Mouse (Mus musculus) forebrain, embryonic 14.5 days (tissue): ENCODE results near the gene Syne1. TPM values are rescaled to one million over a fixed set of nuclear protein-coding genes. Genes with fewer than 3 reads are reported as not detected.

Experiments
- ATAC-seq: fragments of 200-750 bp; cut with Nextera tagmentation; 2 replicates; pipeline ENCODE4 v1.8.0; 2017; ENCODE audit warnings: mild to moderate bottlenecking, moderate library complexity
- DNase-seq: peaks from one replicate; pipeline ENCODE4 v3.0.0-alpha.2; 2015; ENCODE audit warnings: low spot score
- H3K27ac ChIP-seq: fragments of 300-500 bp; sonication (generic); 2 replicates; pipeline ENCODE4 v1.5.1; 2014; ENCODE audit warnings: low read depth, mild to moderate bottlenecking, control low read depth, low read length, moderate library complexity
- H3K27me3 ChIP-seq: fragments of 300-500 bp; sonication (generic); replicated peaks from 2 replicates; pipeline ENCODE4 v1.6.1; 2014; ENCODE audit warnings: low read length, control low read depth, mixed read lengths; ENCODE audit not compliant: control insufficient read depth, insufficient read depth
- H3K36me3 ChIP-seq: fragments of 300-500 bp; sonication (generic); 2 replicates; pipeline ENCODE4 v1.6.1; 2014; ENCODE audit warnings: low read length, control low read depth; ENCODE audit not compliant: control insufficient read depth, insufficient read depth
- H3K4me1 ChIP-seq: fragments of 300-500 bp; sonication (generic); 2 replicates; pipeline ENCODE4 v1.6.1; 2014; ENCODE audit warnings: antibody characterized with exemption, low read length, control low read depth; ENCODE audit not compliant: control insufficient read depth, insufficient read depth
- H3K4me2 ChIP-seq: fragments of 300-500 bp; sonication (generic); 2 replicates; pipeline ENCODE4 v1.6.1; 2014; ENCODE audit warnings: mild to moderate bottlenecking, control low read depth, low read length
- H3K4me3 ChIP-seq: fragments of 300-500 bp; sonication (generic); 2 replicates; pipeline ENCODE4 v1.5.1; 2014; ENCODE audit warnings: low read depth, low read length, control low read depth
- H3K9ac ChIP-seq: fragments of 300-500 bp; sonication (generic); 2 replicates; pipeline ENCODE4 v1.6.1; 2014; ENCODE audit warnings: mild to moderate bottlenecking, low read length, control low read depth, moderate library complexity
- H3K9me3 ChIP-seq: fragments of 300-500 bp; sonication (generic); replicated peaks from 2 replicates; pipeline ENCODE4 v1.6.1; 2016; ENCODE audit warnings: low read length, control low read depth, mixed read lengths; ENCODE audit not compliant: control insufficient read depth
- WGBS: fragments of 180-500 bp; shearing (Covaris S2); extraction: QIAGEN DNeasy Blood & Tissue Kit; methylation state at CpG from one replicate; pipeline ENCODE4 v1.1.7; 2014; 5-methylcytosine and 5-hydroxymethylcytosine counted together
- polyA plus RNA-seq: library from polyadenylated mRNA; unstranded; fragments of >200 nt; fragmentation: Nextera tagmentation; extraction: Ambion mirVana; gene quantifications from 2 replicates; pipeline ENCODE4 v1.2.1, GENCODE M21; 2014

Syne1 gene
- polyA plus RNA-seq, 1 experiment from 2014 or later = 3.4 TPM

DNA sequence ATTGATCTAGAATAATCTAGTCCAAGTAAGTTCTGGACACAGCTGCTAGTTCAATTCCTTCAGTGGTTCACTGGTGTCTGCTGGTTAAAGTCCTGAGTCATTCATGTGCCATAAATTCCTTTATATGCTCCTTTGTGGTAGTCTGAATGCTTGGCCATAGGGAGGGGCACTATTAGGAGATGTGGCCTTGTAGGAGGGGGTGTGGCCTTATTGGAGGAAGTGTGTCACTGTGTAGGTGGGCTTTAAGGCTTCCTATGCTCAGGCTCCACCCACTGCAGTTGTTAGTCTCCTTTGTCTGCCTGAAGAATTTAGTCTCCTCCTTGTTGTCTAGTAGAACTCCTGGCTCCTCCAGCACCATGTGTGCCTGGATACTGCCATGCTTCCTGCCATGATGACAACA, 362.4 kb downstream of the Syne1 start:
- ATAC-seq (no peak), DNase-seq (no peak)
- H3K36me3 ChIP-seq = no peaks in the 10 kb centered on the region
- no peak overlapping the region for H3K4me3 ChIP-seq
- no peak overlapping the region for H3K4me2 ChIP-seq
- no peak overlapping the region for H3K27ac ChIP-seq
- H3K9me3 ChIP-seq = no peaks in the 10 kb centered on the region
- H3K4me1 ChIP-seq = no peaks in the 10 kb centered on the region
- no peaks in the 10 kb centered on the region for H3K27me3 ChIP-seq
- no peak overlapping the region for H3K9ac ChIP-seq

DNA sequence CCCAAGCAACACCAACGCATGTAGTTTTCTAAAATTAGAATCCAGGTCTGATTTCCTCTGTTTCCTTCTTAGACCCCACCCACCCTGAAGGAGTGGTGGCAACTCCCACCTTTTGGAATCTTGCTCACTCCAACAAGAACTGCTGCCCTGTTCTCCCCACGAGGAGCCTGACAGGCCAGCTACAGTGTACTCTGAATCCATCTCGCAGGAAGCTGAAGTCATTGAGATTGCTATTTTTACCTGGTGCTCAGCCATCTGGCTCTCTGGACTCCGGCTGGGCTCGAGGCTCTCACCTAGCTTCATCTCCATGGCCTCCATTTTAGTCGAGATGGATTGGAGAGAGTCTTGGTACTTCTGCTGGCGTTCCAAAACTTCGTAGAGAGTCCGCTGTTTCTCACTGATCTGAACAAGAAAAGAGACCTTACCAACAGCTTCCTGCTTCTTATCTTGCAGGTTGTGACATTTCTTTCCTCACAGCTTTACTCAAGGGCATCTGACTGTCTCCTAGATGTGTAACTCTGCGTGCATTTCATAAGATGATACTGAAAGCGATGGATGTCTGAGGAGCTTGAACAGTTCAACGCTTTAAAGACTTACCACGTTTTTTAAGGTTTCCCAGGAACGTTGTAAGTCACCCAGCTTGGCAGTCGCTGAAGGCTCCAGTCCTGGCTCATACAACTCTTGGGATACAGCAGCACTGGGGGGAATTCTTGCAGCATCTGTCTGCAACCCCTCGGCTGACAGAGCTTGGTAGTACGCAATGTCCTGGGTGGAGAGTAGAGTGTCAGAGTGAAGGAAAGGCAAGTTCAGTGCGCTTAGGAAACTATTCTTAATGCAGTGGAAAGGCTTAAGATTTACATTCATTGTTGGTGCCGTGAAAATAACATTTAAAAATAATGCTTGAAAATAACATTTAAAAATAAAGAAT, 365.9 kb downstream of the Syne1 start:
- Histone ChIP-seq H3K4me3 (no peak overlapping the region), H3K4me2 (no peak overlapping the region), H3K27ac (no peak overlapping the region), H3K9ac (no peak overlapping the region), H3K4me1 (no peaks in the 10 kb centered on the region), H3K27me3 (no peaks in the 10 kb centered on the region), H3K36me3 (no peaks in the 10 kb centered on the region), H3K9me3 (no peaks in the 10 kb centered on the region)
- DNase-seq (no peak), ATAC-seq (no peak)
- WGBS = 87% methylated on average over 19 of the region's 19 CpGs

DNA sequence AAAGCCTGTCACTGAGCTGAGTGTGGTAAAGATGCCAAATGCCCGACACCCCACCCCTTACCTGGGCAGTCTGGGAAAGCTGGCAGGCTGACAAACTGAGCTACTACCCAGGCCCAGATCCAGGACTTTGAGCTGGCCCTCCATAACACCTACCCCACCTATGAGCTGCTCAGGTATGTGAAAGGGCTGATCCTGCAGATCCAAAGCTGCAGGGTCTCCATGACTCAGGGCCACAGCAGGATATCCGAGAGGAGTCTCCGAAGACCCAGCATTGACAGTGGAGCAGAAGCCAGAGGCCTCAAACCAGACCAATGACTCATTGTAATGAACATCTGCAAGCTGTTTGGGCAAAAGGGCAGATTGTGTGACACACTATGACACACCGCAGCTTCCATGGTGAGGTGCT, 369.5 kb downstream of the Syne1 start:
- WGBS = 96% methylated on average over 4 of the region's 4 CpGs
- H3K9ac ChIP-seq = no peak overlapping the region
- H3K27me3 ChIP-seq = no peaks in the 10 kb centered on the region
- no peaks in the 10 kb centered on the region for H3K9me3 ChIP-seq
- DNase-seq (no peak), ATAC-seq (no peak)
- no peaks in the 10 kb centered on the region for H3K4me1 ChIP-seq
- no peak overlapping the region for H3K27ac ChIP-seq
- H3K4me2 ChIP-seq = no peak overlapping the region
- no peak overlapping the region for H3K4me3 ChIP-seq
- no peaks in the 10 kb centered on the region for H3K36me3 ChIP-seq

DNA sequence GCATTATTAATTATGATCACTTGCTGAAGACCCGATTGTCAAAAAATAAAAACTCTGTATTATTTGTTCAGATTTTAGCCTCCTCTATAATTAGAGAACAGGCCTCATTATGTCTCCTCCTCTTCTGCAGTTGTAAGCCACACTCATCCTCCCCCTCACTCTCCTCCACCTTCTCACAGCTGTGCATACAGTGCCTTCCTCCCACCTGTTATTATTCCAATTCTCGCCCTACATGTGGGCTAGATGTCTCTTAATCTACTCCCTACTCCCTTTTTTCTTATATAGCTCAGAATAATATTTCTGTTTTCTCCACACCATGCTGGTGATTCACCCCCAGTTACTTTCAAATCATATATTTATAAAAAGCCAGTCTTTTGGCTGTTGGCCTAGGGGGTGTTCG, 371.4 kb downstream of the Syne1 start:
- Histone ChIP-seq H3K27me3 (no peaks in the 10 kb centered on the region), H3K4me3 (no peak overlapping the region), H3K4me2 (no peak overlapping the region), H3K9me3 (no peaks in the 10 kb centered on the region), H3K27ac (no peak overlapping the region), H3K36me3 (no peaks in the 10 kb centered on the region), H3K4me1 (0 out of 2 replicates have a peak, but pooled peaks cover 2% of the 10 kb centered on the region), H3K9ac (no peak overlapping the region)
- WGBS = 88% methylated on average over 3 of the region's 3 CpGs
- no peak for ATAC-seq
- DNase-seq = no peak

DNA sequence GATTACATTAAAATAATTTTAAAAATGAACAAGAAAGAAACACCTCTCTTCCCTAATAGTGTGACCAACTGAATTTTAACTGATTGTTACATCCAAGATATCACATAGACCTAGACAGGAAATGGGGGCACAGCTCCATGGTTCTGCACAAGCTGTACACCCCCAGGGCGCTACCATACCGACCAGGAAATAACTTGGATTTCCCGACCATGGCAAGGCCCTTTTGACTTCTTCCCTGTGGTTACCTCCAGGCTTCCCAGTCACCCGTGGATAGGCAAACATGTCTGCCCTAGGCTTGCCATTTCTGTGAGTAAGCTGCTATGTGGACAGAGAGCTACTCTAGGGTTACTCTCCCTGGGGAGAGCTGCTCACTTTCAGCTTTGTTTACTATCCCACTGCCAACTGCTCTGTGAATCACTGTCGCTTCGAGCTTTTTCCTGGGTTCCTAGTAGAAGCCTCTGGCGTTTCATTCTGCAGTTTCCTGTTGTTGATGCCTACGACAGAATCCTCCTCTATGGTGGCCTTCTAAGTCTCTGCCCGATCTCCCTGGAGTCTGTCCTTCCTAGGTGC, 373.8 kb downstream of the Syne1 start:
- WGBS = 79% methylated on average over 9 of the region's 9 CpGs
- Histone ChIP-seq H3K27me3 (no peaks in the 10 kb centered on the region), H3K9ac (no peak overlapping the region), H3K36me3 (no peaks in the 10 kb centered on the region), H3K4me1 (0 out of 2 replicates have a peak, but pooled peaks cover 2% of the 10 kb centered on the region), H3K27ac (no peak overlapping the region), H3K4me3 (no peak overlapping the region), H3K9me3 (no peaks in the 10 kb centered on the region), H3K4me2 (no peak overlapping the region)
- DNase-seq = no peak
- ATAC-seq = no peak

DNA sequence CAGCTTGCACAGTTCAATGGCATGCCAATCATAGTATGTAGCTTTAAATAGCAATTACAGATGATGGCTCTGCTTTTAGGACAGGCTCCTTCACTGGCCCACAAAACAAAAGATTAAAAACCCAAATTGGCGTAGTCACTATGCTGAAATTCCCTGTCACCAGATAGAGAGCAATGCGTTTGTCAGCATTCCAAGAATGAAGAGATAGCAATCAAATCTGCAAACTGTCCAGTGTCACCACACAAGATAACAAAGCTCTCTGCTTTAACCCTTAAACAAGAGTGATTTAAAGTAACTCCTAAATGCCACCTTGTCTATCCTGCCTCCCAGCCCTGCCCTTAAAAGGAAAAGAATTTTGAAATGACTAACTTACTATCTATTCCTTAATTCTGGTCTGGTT, 374.9 kb downstream of the Syne1 start:
- H3K27me3 ChIP-seq = no peaks in the 10 kb centered on the region
- no peaks in the 10 kb centered on the region for H3K9me3 ChIP-seq
- no peak overlapping the region for H3K4me3 ChIP-seq
- WGBS = 62% methylated on average over 2 of the region's 2 CpGs
- H3K4me1 ChIP-seq = 0 out of 2 replicates have a peak, but pooled peaks cover 2% of the 10 kb centered on the region
- no peaks in the 10 kb centered on the region for H3K36me3 ChIP-seq
- DNase-seq (no peak), ATAC-seq (no peak)
- H3K27ac ChIP-seq = no peak overlapping the region
- H3K4me2 ChIP-seq = no peak overlapping the region
- H3K9ac ChIP-seq = no peak overlapping the region

DNA sequence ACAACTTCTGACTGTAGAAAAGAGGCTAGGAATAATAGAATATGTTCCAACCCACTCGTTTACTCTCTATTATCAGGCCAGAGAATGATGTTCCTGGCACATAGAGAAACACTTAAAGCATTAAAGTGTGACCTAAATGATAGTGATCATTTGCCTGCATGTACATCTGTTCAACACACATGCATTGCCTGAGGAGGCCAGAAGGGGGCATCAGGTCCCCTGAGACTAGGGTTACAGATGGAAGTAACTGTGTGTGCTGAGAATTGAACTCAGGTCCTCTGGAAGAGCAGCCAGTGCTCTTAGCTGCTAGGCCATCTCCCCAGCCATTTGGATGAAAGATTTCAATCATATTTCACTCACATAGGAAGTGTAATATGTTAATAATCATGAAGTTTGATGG, 380.9 kb downstream of the Syne1 start:
- ATAC-seq = no peak
- no peaks in the 10 kb centered on the region for H3K36me3 ChIP-seq
- no peaks in the 10 kb centered on the region for H3K9me3 ChIP-seq
- no peak overlapping the region for H3K4me2 ChIP-seq
- H3K9ac ChIP-seq = no peak overlapping the region
- 68% methylated on average over 1 of the region's 1 CpGs for WGBS
- H3K4me3 ChIP-seq = no peak overlapping the region
- H3K4me1 ChIP-seq = no peaks in the 10 kb centered on the region
- no peak overlapping the region for H3K27ac ChIP-seq
- no peak for DNase-seq
- H3K27me3 ChIP-seq = no peaks in the 10 kb centered on the region

DNA sequence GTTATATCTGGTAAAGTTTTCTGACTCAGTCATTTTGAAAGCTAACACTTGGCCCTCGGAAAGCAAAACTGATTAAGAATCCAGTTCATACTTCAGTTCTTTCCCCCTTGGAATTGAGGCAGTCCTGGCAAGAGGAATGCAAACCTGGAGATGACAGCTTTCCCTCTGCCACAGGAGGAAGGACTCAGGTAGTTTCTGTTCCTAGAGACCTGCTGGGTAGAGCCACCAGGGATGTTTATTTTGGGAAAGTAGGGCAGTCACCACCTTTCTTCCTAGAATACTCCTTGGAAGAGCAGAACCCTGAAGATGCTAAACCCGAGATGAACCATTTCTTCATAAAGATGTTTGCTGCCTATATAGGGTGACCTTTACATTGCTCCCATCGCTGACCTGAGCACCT, 383.8 kb downstream of the Syne1 start:
- H3K9me3 ChIP-seq = no peaks in the 10 kb centered on the region
- H3K27ac ChIP-seq = no peak overlapping the region
- H3K4me1 ChIP-seq = no peaks in the 10 kb centered on the region
- ATAC-seq (no peak), DNase-seq (no peak)
- no peak overlapping the region for H3K4me2 ChIP-seq
- no peak overlapping the region for H3K9ac ChIP-seq
- 85% methylated on average over 3 of the region's 3 CpGs for WGBS
- no peaks in the 10 kb centered on the region for H3K27me3 ChIP-seq
- H3K4me3 ChIP-seq = no peak overlapping the region
- H3K36me3 ChIP-seq = no peaks in the 10 kb centered on the region

DNA sequence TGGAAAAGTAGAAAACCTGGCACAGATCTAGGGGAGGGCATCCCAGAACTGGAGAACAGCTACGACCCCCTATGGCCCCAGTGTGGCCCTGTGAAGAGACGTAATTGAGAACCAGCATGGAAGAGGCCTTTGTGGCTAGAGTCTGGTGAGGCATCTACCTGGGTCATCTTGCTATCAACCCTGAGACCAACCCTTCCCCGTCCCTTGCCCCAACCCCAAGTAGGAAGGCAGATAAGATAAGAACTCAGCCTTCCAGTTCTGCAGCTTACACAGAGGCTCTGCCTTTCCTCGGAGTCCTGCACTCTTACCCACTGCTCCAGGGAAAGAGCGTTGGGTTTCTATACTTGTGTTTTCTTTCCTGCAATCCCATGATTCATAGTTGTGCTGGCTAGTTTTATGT, 385.8 kb downstream of the Syne1 start:
- Histone ChIP-seq H3K27me3 (no peaks in the 10 kb centered on the region), H3K4me1 (no peaks in the 10 kb centered on the region), H3K27ac (no peak overlapping the region), H3K4me3 (no peak overlapping the region), H3K9me3 (no peaks in the 10 kb centered on the region), H3K9ac (no peak overlapping the region), H3K4me2 (no peak overlapping the region), H3K36me3 (no peaks in the 10 kb centered on the region)
- DNase-seq (no peak), ATAC-seq (no peak)
- 87% methylated on average over 5 of the region's 5 CpGs for WGBS
